Mouse (Mus musculus) right cerebral cortex, postnatal 10 days (tissue): Measurements from ENCODE around the gene Atp5d.

Experiments
- DNase-seq, 2 experiments: peaks; one replicate each; pipeline ENCODE4 v3.0.0; 2021; ENCODE audit warnings: low spot score in 2 of 2

The Atp5d gene

DNA sequence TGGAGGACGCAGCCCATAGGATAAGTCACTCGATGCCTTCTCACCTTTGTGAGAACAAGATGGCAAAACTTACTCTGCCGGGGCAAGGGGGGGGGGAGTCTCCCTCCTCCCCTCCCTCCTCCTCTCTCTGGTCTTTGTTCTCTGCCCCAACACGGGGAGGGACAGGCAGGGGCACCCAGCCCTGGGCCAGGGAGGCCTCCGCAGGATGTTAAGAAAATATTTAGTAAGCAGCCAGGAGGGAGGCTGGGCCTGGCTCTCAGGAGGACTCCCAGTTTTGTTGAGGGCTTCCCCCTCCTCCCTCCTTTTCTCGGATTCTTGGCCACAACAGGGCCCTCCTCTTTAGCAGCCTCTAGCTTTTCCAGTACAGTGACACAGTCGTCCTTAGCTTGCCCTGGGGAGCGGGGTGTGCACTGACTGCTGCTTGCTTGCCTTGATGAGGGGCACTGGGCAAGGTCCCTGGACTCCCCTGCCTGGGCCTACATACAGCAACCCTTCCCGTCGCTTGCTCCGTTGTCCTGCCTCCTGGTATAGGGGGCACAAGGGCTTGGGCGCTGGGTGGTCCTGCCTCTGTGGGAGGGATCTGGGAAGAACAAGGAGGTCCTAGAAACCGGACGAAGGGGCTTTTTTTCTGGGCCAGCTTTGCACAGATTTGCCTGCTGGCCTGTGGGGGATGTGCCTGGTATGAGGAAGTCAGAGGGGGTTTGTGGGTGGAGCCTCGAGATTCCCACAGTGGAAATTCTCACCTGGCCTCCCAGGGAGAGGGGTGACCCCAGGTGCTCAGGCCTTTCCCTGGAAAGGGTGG lies 13.8 kb downstream of the Atp5d start:
- no peak for DNase-seq

DNA sequence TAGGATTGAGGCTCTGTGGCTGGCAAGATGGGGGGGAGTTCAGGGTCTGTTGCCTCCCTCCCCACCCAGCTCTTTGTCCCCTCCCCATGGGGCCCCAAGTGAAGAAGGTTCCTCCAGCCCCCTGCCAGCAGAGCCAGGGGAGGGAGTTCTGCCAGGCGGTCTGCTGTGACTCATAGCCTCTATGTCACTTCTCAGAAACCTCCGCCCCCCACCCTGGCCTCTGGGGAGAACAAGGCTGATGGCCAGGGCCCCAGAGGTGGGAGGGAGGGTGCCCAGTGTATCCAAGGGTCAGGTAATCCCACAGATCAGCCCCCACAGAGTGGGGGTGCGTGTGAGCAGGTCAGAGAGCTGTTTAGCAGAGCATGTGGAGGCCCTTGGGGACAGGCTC lies 14.4 kb downstream of the Atp5d start:
- DNase-seq = no peak

DNA sequence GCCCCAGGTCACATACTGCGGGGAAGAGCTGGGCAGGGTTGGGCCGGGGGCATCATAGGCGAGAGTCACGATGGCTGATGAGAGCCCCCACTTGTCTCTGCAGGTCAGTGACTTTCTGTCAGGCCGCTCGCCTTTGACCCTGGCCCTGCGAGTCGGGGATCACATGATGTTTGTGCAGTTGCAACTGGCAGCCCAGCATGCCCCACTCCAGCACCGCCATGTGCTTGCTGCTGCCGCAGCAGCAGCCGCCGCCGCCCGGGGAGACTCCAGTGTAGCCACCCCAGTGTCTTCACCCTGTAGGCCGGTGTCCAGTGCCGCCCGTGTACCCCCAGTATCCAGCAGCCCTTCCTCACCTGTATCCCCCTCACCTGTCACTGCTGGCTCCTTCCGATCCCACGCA lies 15.3 kb downstream of the Atp5d start:
- DNase-seq = peak in 1 of 2 experiments; percentile 51

DNA sequence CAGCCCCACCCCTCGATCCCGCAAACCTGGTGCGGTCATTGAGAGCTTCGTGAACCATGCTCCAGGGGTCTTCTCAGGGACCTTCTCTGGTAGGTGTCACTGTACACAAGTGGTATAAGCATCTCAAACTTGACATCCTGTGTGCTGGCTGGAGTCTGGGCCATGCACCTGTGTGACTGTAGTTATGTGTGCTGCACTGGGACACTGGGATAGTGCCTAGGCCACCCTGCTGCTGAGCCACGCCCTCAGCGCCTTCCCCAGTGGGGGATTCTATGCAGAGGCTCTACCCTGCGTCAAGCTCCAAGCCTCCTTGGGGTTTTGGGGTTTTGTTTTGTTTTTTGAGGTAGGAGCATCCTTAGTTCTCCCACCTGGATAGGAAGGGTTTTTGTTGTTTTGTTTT lies 16.0 kb downstream of the Atp5d start:
- no peak for DNase-seq

DNA sequence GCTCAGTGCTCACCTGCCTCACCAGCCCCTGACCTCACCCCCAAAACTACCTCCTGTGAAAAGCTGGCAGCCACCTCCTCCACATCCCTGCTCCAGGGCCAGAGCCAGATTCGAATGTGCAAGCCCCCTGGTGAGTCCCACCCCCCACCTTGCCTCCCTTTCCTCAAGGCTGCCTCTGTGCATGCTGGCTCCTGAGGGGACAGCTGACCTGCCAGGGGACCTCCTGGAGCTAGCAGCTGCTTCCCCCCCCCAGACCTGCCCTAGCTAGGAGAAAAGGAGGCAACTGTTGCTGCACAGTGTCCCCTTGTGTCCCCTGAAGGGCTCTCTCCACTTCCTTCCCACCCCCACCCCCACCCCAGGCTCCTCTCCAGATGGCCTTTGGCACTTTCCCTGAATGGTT lies 16.8 kb downstream of the Atp5d start:
- peak; percentile 68 to 78 for DNase-seq

DNA sequence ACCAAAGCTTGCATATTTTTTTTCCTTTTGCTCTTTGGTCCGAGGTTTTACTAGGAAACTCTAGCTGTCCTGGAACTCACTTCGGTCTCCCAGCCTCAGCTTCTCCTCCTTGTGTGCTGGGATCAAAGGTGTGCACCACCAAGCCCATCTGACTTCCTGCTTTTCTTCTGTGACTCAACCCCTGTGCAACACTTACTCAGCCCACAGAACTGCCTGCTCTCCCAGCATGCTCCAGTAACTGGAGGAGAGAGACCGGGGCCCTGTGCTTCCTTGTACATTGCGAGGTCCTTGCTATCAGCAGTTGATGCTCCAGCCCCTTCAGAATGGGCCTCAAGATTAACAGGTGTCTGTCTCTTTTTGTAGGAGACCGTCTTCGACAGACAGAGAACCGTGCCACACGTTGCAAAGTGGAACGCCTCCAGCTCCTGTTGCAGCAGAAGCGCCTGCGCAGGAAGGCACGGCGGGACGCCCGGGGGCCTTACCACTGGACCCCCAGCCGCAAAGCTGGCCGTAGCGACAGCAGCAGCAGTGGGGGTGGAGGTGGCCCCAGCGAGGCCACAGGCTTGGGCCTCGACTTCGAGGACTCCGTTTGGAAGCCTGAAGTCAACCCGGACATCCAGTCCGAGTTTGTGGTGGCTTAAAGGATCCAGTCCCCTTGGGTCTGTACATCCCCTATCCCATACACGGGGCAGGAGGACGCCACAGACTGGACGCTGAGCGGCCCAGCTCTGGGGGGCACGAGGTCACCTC lies 17.7 kb downstream of the Atp5d start:
- DNase-seq = peak in 1 of 2 experiments; percentile 55

DNA sequence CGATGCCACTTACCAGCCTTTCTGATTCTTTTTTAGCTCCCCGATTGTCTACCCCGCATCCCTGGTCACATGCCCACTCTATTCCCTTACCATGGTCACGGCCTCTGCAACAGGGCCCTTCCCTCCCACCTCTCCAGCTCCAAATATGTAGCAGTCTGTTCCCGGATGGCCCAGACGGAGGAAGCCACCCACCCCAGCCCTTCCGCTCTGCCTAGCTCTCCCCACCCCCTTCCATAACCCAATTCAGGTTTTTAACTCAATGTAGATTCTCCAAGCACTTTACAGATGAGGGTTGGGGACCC lies 18.3 kb downstream of the Atp5d start:
- DNase-seq = peak in 1 of 2 experiments; percentile 78

DNA sequence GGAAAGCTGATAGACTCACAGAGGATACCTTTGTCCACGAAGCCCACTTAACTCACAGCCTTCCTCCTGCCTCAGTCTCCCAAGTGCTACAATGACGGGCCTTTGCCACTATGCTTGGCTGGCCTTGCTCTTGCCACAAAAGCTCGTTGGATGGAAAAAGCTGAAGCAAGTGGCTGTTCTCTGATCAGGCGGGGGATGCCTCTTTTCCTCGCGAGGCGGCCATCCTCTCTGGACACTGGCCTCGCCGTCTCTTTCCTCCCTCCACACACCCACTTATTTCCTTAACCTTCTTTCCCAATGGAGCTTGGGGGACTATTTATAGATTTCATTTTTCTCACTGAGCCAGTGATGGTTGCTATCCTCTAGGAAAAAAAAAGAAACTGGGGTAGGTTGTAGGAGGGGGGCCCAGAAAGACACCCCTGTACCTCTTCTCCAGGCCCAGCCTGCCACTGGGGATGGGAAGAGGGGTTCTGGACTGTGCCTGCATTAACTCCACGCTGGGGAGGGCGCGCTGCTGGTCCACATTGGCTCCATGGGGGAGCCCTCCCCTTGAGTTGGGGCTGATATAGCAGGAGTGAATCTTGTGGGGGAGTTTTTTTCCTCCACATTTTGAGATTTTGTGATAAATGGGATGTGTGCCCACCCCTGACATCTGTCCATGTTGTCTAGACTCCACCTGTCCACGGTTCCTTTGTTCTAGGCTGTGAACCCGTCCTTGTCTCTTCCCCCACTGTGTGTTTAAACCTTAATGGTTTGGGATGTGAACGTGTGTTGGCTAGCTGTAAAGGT lies 18.9 kb downstream of the Atp5d start:
- DNase-seq = peak in 1 of 2 experiments; percentile 78

DNA sequence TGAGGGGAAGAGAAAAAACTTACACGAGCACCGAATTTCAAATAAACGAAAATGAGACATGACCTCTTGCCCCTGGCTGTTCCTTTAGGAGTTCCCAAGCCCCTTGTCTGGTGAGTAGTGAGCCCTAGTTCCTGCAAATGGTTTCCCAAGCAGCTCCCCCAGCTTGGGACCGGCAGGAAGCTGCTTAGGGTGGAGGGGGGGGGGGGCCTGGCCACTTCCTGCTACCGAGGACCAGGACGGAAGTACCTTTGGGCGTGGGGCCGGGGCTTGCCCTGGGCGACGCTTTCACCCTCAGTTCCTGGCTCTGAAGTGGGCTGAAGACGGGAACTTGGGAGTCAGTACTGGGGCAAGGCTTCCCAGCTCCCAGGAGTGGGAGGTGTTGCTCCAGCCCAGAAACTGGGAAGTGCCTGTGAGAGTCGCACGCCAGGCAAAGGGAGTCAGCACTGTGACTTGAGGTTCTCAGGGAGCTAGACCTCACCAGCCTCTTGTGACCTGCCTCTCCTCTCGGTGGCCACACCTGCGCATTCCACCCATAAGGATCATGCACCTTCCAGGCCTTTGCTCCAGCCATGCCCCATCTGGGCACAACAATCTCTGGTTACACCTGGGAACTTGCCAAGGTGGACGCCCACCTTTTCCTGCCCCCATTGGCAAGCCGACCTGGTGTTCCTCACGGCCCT lies 20.0 kb downstream of the Atp5d start:
- DNase-seq = peak in 1 of 2 experiments; percentile 69

DNA sequence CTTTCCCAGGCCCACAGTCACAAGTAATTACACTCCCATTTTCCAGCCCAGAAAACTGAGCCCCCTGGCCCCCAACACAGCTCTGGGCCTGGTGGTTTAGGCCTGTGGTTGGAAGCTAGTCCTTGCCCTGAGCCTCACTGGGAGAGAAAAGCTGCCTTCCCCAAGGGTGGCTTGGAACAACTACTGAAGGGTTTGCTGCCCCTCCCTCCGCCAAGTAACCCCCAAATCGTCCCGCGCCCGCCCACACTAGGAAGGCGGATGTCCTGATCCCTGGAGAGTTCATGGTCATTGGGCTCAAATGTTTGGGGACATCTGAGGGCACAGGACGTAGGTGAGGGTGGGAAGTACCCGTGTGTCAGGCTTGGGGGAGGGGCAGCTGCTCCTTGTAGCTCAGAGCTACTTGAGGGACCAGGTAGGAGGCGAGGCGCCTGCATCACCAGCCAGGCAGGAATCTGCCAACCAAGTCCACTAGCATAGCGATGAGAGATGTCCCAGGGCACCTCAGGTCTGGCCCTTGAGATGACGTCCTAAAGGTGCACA lies 20.7 kb downstream of the Atp5d start:
- peak; percentile 77 to 84 for DNase-seq

DNA sequence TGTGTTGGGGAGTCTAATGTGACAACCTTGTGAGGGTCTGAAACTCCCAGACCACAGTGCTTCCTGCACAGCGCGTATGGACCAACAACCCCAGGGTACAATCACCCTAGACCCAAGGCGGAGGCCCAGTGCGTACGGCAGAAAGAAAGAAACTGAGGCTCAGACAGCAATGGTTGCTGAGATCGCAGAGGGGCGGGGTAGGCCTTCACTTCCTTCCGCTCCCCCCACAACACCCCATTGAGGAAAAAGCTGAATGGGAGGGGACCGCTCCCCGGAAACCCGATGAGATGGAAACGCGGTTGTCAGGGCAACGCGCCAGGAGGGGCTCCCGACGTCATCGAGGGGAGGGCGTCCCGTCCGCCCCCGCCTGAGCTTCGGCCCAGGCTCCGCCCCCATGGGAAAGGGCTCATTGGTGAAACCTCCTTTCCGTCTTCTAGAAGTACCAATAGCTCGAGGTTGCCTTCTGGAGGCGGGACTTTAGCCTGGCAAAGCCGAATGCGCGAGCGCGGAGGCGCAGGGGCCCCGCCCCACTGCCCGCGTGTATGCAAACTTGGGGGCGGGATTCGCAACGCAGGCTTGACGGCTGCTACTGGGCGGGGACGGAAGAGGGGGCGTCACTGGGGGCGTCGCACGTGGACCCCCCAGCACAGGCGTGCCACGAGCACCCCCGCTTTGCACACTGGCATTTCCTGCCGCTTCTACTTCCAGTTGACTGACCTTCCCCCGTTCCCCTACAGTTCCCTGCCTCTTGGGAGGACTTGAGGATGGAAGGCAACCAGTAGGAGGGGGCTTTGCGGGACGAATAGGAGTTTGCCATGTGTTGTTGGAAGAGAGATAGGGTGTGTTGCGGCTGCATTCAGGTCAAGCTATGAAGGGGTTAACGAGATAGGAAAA lies 21.4 kb downstream of the Atp5d start:
- DNase-seq = peak; percentile 100

DNA sequence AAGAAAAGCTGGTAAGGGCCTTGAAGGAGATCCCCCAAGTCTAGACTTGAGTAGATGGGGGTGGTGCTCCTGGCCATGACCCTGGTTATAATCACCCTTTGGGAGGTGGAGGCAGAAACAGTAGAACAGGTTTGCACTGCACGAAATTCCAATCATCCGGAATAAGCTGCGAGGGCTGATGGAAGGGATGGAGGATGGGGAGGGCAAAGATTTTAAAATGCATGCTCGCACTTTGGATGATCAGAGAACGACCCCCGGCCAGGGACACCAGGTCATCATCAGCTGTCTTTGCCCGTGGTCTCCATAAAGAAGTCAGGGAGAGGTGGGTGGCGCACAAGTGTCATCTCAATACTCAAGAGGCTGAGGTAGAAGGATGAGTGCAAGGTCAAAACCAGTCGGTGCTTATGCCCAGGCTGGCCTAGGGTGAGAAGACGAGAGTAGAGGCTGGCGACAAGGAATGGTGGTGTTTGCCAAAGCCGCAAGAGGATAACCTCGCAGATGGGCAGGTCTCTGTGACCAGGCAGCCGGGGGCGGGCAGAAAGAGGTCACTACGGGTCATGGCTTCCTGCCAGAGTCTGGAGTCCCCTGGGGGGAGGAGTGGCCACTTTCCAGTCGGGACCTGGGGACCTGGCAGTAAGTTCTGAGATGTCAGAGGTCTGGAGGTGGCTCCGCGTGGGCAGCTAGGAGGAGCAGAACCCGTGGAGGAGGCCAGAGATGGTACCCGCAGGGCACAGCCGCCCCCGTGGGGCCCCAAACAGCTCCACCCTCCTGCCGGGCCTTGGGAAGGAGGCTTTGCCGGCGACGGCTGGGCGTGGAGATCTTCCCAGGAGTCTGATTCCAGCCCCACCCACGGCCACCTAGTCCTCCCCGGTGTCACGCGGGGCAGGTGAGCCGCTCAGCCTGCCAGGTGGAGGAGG lies 22.3 kb downstream of the Atp5d start:
- peak; percentile 72 to 74 for DNase-seq

DNA sequence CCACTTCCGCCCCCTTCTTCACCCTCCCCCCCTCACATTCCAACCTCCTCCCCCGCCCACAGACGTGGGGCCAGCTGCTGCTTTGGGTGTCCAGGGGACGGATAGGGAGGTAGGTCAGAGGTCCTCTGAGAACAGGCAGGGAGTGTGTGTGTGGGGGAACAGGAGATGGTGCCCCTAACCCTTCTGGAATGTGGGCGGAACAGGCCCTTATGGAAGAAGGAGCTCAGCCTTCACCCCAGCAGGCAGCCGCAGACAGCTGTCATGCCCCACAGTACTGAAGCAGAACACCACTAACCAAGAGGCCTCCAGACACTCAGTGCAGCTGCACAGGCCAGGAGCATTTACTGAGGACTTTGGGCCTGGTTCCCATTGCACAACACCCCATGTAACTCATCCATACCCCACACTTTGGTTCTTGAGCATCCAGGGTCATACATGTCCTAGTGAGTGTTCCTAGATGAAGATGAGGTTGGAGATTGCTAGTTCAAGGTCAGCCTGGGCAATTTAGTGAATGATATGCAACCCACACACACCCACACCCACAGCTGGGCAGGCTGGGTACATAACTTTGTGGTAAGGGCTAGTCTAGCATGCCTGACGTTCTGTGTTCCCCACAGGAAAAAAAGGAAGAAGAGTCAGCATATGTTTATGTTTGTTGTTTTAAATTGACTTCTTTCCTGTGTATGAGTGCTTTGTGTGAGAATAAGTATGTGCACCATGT lies 23.2 kb downstream of the Atp5d start:
- peak in 1 of 2 experiments; percentile 45 for DNase-seq

DNA sequence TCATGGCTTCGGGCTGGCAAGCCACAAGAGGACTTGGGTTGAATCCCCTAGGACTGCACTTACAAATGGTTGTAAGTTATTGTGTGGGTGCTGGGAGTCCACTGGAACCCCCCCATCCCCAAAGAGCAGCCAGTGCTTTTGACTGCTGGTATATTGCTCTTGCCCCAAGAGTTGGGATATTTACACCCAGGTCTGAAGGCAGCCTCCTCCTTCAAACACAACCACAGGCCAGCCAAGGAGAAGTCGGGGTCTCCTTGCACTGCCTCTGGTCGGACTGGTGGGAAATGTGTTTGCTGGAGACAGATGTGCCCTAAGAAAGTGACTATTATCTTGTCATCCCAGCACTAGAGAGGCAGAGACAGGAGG lies 23.8 kb downstream of the Atp5d start:
- DNase-seq = no peak

DNA sequence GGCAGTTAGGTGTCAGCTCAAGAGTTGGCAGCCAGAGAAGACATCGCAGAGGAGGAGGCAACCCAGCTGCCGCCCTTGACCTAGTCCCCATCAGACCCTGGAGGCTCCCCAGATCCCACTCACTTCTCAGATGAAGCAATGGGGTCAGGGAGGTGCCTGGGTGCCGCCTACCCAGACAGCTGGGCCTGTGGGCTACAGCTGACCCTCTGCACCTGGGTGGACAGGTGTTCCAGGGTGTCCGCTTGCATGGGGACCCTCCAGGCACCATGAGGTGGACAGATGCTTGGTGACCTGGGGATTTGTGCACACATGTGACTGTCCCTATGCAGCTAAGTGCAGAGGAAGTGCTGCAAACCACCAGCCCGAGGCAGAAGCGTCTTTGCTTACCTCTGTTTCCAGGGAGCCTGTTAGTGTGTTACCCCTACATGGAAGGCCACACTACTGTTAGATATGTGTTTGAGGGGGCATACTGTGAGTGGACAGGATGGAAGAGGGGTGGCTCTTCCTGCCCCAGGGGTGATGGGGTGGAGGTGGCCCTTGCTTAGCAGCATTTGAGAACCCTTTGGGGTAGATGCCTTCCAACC lies 24.4 kb downstream of the Atp5d start:
- DNase-seq = peak in 1 of 2 experiments; percentile 52

DNA sequence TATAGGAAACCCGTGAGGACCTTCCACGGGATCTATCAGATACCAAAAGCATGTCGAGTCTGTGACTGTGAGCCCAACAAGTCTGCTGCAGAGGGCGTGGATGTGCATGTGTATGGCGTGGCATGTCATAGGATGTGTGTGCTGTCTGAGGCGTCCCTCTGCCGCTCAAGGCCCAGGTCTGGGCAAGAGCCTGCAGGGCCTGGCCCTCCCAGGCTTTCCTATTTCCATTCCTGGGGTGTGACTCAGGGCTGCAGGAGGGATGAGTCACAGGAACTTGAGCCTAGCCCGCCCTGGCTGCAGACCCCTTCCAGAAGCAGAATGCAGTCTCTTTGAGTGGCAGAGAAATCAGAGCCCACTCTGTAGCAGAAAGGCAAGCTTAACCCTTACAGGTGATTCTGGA lies 25.3 kb downstream of the Atp5d start:
- peak in 1 of 2 experiments; percentile 53 for DNase-seq

DNA sequence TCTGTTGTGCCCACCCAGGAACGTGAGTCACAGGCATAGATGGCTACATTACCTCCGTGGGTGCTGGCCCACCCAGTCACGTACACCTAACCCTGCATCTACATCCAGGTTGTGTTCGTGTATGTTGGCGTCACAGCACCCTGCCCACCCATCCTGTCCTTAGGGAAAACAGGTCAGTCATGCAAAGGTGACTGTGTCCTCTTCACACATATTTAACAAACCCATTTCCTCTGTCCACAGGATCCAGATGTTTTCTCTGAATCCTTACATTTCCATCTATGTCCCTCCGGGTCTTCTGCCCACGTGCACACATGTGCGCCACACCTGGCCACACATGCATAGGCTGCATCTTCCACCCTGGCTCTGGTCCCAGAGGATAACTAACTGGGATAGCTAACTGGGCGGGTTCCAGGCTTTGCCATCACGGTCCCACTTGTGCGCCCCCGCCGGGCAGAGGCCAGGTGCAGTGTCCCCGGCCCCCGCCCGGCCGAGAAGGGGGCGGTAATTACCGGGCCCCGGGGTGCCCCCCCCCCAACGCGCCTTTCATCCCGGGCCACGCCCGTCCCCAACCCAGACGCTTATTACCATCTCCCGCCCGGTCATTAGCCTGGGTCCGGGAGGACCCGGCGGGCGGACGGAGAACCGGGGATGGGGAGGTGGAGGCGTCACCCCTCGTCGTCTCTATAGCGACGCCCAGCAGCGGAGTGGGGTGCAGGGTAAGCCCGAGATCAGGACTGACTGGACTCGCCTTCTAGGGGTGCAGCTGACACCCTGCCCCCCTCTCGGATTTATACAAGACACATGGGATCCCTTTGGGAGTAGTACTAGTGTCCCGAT lies 25.9 kb downstream of the Atp5d start:
- peak in 1 of 2 experiments; percentile 74 for DNase-seq

DNA sequence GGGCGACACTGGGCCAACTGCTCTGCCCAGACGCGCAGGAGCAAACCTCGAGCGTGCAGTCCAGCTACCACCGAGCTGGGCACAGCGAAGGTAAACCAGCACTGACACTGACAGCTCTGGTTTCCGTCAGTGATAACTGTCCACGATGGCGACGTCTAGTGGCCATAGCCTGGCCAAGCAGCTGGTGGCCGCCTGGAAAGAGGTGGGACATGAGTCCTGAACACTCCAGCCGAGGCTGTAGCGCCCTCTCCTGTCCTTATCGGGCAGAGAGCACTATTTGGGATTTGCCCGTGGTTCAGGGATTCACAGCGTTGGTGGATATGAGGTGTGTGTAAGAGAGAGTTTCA lies 26.5 kb downstream of the Atp5d start:
- peak; percentile 97 to 98 for DNase-seq
